Mouse (Mus musculus) kidney, adult 2 months (tissue): ENCODE results near the gene Foxn1.

Experiments
- CTCF ChIP-seq: fragments of 200-500 bp; conservative IDR thresholded peaks from 2 replicates; pipeline ENCODE4 v1.5.1; 2011; ENCODE audit warnings: low read depth, mild to moderate bottlenecking, control low read depth, low read length, moderate library complexity, mixed read lengths; ENCODE audit not compliant: insufficient read depth, insufficient read length
- POLR2A ChIP-seq: fragments of 200-500 bp; IDR thresholded peaks from one replicate; pipeline ENCODE4 v1.6.1; 2011; ENCODE audit warnings: low read depth, low read length, control low read depth

DNA sequence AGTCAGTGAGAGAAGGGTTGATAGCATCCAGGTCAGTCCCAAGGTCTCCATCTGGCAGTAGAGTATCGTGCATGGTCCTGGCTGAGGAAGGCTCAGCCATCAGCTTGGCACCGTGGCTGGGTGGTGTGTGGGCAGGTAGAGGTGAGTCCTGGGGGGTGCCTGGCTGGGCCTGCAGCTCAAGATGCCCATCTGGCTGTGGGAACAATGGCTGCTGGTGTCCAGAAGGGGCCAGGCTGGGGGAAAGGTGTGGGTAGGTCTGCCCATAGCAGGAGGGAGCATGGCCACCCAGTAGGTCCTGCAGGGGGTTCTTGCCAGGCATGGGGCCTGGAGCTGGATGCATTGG is 25.6 kb downstream of the Foxn1 start:
- no peak for TF ChIP-seq CTCF
- TF ChIP-seq POLR2A: no peak
